Mouse (Mus musculus): ENCODE data around the gene Mylk2. TPM values are rescaled to one million over a fixed set of nuclear protein-coding genes. Genes with fewer than 3 reads are reported as not detected.

Gene Mylk2
- not detected for polyA plus RNA-seq (2014; fragmentation: Illumina TruSeq; extraction: RNeasy Lipid Tissue Mini Kit (QIAGEN cat#74804); ENCODE audit: low read depth, low replicate concordance)

DNA sequence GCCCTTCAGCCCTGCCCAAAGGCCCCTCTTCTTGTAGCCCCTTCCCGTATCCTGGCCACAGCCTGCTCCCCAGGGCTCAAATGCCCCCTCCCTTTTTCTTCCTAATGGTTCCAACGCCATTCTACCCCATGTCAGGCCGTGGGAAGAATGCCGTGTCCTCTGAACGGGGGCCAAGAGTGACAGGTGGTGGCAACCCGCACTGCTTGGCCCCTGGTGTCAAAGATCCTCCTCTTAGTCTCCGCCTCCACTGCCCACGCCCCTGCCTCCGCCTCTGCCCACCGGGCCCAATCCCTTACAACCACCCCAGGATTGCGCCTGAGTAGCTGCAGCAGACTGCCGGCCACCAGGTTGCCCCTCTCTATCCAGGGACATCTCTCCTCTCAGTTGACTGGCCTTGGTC lies at the start of gene Mylk2:
Mylk2 (plus strand) TSS at position 322 of the 400 bp plus-strand sequence.

GRCm38 (mm10) chr2:152933048-152933447 lies 21.9 kb downstream of the Mylk2 start, which contains the start of gene Foxs1:
Gene Foxs1, minus strand, starts transcription at chr2:152933208.

GRCm38 (mm10) chr2:152951065-152951849 lies 40.1 kb downstream of the Mylk2 start, which contains the start of gene Dusp15:
Gene Dusp15, minus strand, starts transcription at chr2:152951698.

GRCm38 (mm10) chr2:152962091-152962793 lies 51.1 kb downstream of the Mylk2 start, which contains the start of gene Ttll9:
Gene Ttll9, plus strand, starts transcription at chr2:152962485.

Other genes starting within 250 kb of the Mylk2 start
- 35.5 TPM for gene H13, start 241.9 kb upstream of the Mylk2 start, polyA plus RNA-seq (2014; fragmentation: Illumina TruSeq; extraction: RNeasy Lipid Tissue Mini Kit (QIAGEN cat#74804); ENCODE audit: low read depth, low replicate concordance)
- gene Mcts2, start 224.3 kb upstream of the Mylk2 start, polyA plus RNA-seq (2014; fragmentation: Illumina TruSeq; extraction: RNeasy Lipid Tissue Mini Kit (QIAGEN cat#74804); ENCODE audit: low read depth, low replicate concordance) = 6.6 TPM
- 8.1 TPM for gene Id1, start 175.1 kb upstream of the Mylk2 start, polyA plus RNA-seq (2014; fragmentation: Illumina TruSeq; extraction: RNeasy Lipid Tissue Mini Kit (QIAGEN cat#74804); ENCODE audit: low read depth, low replicate concordance)
- not detected for gene Cox4i2, start 157.2 kb upstream of the Mylk2 start, polyA plus RNA-seq (2014; fragmentation: Illumina TruSeq; extraction: RNeasy Lipid Tissue Mini Kit (QIAGEN cat#74804); ENCODE audit: low read depth, low replicate concordance)
- gene Bcl2l1, start 79.6 kb upstream of the Mylk2 start, polyA plus RNA-seq (2014; fragmentation: Illumina TruSeq; extraction: RNeasy Lipid Tissue Mini Kit (QIAGEN cat#74804); ENCODE audit: low read depth, low replicate concordance) = 12.8 TPM
- gene Tpx2, start 63.4 kb upstream of the Mylk2 start, polyA plus RNA-seq (2014; fragmentation: Illumina TruSeq; extraction: RNeasy Lipid Tissue Mini Kit (QIAGEN cat#74804); ENCODE audit: low read depth, low replicate concordance) = 0.37 TPM
- gene Foxs1, start 21.9 kb downstream of the Mylk2 start, polyA plus RNA-seq (2014; fragmentation: Illumina TruSeq; extraction: RNeasy Lipid Tissue Mini Kit (QIAGEN cat#74804); ENCODE audit: low read depth, low replicate concordance) = not detected
- gene Dusp15, start 40.3 kb downstream of the Mylk2 start, polyA plus RNA-seq (2014; fragmentation: Illumina TruSeq; extraction: RNeasy Lipid Tissue Mini Kit (QIAGEN cat#74804); ENCODE audit: low read depth, low replicate concordance) = not detected
- gene Ttll9, start 51.1 kb downstream of the Mylk2 start, polyA plus RNA-seq (2014; fragmentation: Illumina TruSeq; extraction: RNeasy Lipid Tissue Mini Kit (QIAGEN cat#74804); ENCODE audit: low read depth, low replicate concordance) = not detected
- 26.6 TPM for gene Pdrg1, start 104.1 kb downstream of the Mylk2 start, polyA plus RNA-seq (2014; fragmentation: Illumina TruSeq; extraction: RNeasy Lipid Tissue Mini Kit (QIAGEN cat#74804); ENCODE audit: low read depth, low replicate concordance)
- gene Xkr7, start 120.5 kb downstream of the Mylk2 start, polyA plus RNA-seq (2014; fragmentation: Illumina TruSeq; extraction: RNeasy Lipid Tissue Mini Kit (QIAGEN cat#74804); ENCODE audit: low read depth, low replicate concordance) = not detected
- 1.2 TPM for gene Ccm2l, start 154.6 kb downstream of the Mylk2 start, polyA plus RNA-seq (2014; fragmentation: Illumina TruSeq; extraction: RNeasy Lipid Tissue Mini Kit (QIAGEN cat#74804); ENCODE audit: low read depth, low replicate concordance)
- gene Hck, start 197.1 kb downstream of the Mylk2 start, polyA plus RNA-seq (2014; fragmentation: Illumina TruSeq; extraction: RNeasy Lipid Tissue Mini Kit (QIAGEN cat#74804); ENCODE audit: low read depth, low replicate concordance) = 0.72 TPM
- gene Tm9sf4, start 250.0 kb downstream of the Mylk2 start, polyA plus RNA-seq (2014; fragmentation: Illumina TruSeq; extraction: RNeasy Lipid Tissue Mini Kit (QIAGEN cat#74804); ENCODE audit: low read depth, low replicate concordance) = 18.9 TPM

All from liver, adult 10 weeks (tissue).